12 mouse cellular contexts compared by ENCODE assay signal in the genomic region with DNA sequence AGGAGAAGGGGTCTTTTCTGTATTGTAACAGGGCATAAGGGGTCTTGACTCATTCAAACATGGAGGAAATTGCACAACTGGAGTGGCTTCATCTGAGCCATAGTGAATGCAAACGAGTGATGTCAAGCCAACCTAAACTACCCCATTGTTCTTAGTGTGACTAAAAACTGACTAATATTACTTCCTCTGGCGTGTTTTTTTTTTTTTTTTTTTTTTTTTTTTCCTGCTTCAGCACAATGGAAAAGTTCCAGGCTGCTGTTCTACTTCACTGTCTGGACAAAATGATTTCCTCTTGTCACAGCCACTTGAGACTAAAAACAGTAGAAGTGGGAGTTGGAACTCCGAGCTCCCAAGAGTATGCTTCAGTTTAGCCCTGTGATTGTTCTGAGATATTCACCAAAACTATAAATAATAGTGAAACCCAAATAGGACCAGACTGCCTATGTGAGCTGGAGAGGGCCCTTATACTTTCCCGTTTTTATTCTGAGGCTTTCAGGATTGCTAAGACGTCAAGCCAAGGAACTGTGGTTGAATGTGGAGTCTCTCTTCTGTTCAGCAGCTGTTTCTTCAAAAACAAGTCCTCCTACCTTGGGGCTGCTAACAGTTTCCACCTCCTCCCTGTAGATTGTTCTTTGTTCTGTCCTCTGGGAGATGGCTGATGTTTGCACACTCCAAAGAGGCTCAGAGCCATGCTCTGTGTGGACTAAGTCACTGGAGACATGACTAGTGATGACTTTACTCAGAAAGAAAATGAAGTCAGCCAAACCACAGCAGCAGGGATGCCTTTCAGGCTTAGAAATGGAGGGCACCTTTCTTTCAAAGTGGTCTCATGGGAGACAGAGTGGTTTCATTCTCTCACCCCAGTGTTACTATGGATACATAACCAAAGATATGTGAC.
A peak's percentile ranks its signal among the peaks of the same experiment; 100 is the strongest.
DNase-seq lines count a peak whose midpoint lies in the region.
"Had no signal": no experiment of that assay in that cellular context is flagged by ENCODE, and none has a peak within 500 bp of the region (broad histone marks: within the 10 kb centered on the region; RNA-seq: fewer than 3 reads in every experiment).

No protein-coding gene starts in this region.

- intact Hi-C loops in heart, postnatal 25 days (cut with DNase I), result loop anchor here (5.0 kb wide), 1 partner anchor 41 kb away; no protein-coding TSS in a partner anchor
- intact Hi-C loops in heart, postnatal 14 days (cut with DNase I), result no loop called here

- DNase-seq in heart, adult 11 months, result peak; percentile 93
- DNase-seq in heart, postnatal 25 days (ENCODE audit: low spot score), result no peak
- DNase-seq in 3T3-L1 (ENCODE audit: low read depth, low spot score), result peak; percentile 86
- DNase-seq in fibroblast of lung, adult 2 months (ENCODE audit: low read depth), result peak; percentile 25
- DNase-seq in heart, postnatal 14 days, result peak; percentile 19 to 29
- DNase-seq in natural killer cell, adult 2 months (ENCODE audit: low spot score in 2 of 2), result no peak
- DNase-seq in layer of hippocampus, adult 9-10 months (ENCODE audit: low spot score), result no peak
- DNase-seq in thymus, postnatal 14 days, result no peak
- DNase-seq: cerebellum, postnatal 14 days; gastrocnemius, postnatal 14 days; spleen, adult 18-20 months; thymus, adult 2 months had no signal

Comparison
In these comparisons a context has a peak if more than half of its experiments do, and no peak if none do; other contexts are left out.
1. DNase-seq: peak in heart, adult 11 months (single experiment), 3T3-L1 (single experiment), fibroblast of lung, adult 2 months (single experiment) and heart, postnatal 14 days (2 of 2); none in heart, postnatal 25 days (single experiment), natural killer cell, adult 2 months (0 of 2), layer of hippocampus, adult 9-10 months (single experiment) and thymus, postnatal 14 days (single experiment).